Mouse (Mus musculus) retina, embryonic 14.5 days (tissue): ENCODE data around the gene Zfp982.
"Not testable (repeated sequence)": the region's sequence is repeated elsewhere in the genome, so short reads cannot be mapped to it uniquely, and the experiment has no call there.

Source experiments
- DNase-seq: peaks from one replicate; pipeline ENCODE4 v3.0.0-alpha.2; 2015; ENCODE audit warnings: low spot score

Gene Zfp982

DNA sequence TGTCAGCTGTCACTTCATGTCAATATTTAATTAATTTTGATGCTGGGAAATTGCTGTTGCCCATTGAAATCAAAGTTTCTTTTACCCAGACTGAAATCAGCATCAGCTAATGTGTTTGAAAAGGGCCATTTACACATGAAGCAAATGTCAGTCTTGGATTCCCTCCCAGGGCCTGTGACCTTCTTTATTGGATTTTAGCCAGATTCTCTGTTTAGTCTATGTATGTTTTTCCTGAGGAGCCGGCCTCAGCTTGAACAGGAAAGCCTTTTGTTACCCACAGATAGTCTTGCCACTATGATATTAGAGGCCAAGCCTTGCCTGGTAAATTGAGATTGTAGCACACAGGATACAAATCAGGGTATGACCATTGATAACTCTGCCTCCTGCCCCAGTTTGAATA lies 66.9 kb downstream of the Zfp982 start:
- DNase-seq: not testable (repeated sequence)
